Mouse (Mus musculus) small intestine, adult 2 months (tissue): Measurements from ENCODE around the gene Csmd2.

ENCODE experiments used
- CTCF ChIP-seq: fragments of 200-500 bp; IDR thresholded peaks from 2 replicates; pipeline ENCODE4 v1.5.1; 2012; ENCODE audit warnings: low read depth, mild to moderate bottlenecking, control low read depth, inconsistent platforms, low read length, moderate library complexity, mixed read lengths; ENCODE audit not compliant: insufficient replicate concordance, insufficient read length; ENCODE audit errors: extremely low read depth
- POLR2A ChIP-seq: fragments of 200-500 bp; IDR thresholded peaks from 2 replicates; pipeline ENCODE4 v1.6.1; 2012; ENCODE audit warnings: low read depth, mild to moderate bottlenecking, control low read depth, inconsistent platforms, low read length, moderate library complexity

- TF ChIP-seq CTCF (no peak), POLR2A (no peak)
Observed at GRCm38 (mm10) chr4:128594062-128594461, 606.4 kb downstream of the Csmd2 start.
